Mouse (Mus musculus): ENCODE measurements around the gene Maml3. TPM values are rescaled to one million over a fixed set of nuclear protein-coding genes. Genes with fewer than 3 reads are reported as not detected.

Maml3 gene
- polyA plus RNA-seq, 1 experiment from 2014 or later: 6.5 TPM

DNA sequence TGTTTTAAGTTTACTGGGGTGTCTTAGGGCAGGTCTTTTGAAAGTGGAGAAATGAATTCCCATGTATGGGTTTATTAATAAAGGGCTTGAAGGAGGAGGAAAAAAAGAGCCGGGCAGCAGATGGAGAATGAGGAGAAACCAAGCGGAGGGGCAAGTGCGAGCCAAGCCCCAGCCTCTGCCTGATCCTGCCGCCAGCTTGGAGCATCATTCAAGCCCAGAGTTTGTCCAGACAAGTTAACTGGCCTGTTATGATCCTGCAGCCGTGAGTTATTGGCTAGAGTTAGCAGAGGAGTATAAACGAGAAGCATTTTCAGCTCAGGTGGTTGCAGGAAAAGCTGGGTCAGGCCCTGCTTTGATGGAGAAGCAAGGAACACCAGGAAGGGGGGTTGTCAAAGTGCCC lies 418.6 kb downstream of the Maml3 start:
- Histone ChIP-seq H3K9me3 (ENCODE audit: control insufficient read depth, low read length) (no peaks in the 10 kb centered on the region), H3K27me3 (replicated peaks; ENCODE audit: control insufficient read depth, insufficient read depth, low read length) (no peaks in the 10 kb centered on the region), H3K27ac (ENCODE audit: low read depth) (no peak overlapping the region), H3K36me3 (ENCODE audit: control insufficient read depth, insufficient read depth, low read length) (peaks cover 27% of the 10 kb centered on the region), H3K4me3 (ENCODE audit: low read depth, low read length) (no peak overlapping the region), H3K4me2 (ENCODE audit: low read length) (no peak overlapping the region), H3K9ac (ENCODE audit: low read length) (no peak overlapping the region), H3K4me1 (replicated peaks; ENCODE audit: control insufficient read depth, insufficient read depth, low read length) (no peaks in the 10 kb centered on the region)
- WGBS: 60% methylated on average over 6 of the region's 6 CpGs
- no peak for ATAC-seq (replicated peaks; ENCODE audit: low FRiP score, low TSS enrichment, low read depth)
- no peak for DNase-seq (ENCODE audit: low spot score)

DNA sequence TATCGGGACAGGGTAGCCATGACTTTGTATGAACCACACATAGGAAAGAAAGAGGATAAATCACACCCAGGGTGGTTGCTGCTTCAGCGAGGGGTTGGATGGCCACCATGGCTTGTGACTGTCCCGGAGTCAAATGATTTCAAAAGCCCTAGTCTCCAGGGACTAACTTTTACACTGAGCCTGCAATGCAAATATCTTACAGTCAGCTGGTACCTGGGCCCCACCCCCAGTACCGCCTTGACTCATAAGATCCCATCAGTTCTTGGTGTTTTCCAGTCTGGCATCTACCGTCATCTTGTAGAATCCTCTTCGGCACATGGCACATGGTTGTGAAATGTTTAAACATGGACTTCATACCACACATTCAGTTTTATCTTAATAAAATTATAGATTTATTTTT lies 419.3 kb downstream of the Maml3 start:
- H3K4me2 ChIP-seq (ENCODE audit: low read length): no peak overlapping the region
- no peak for ATAC-seq (replicated peaks; ENCODE audit: low FRiP score, low TSS enrichment, low read depth)
- H3K27ac ChIP-seq (ENCODE audit: low read depth): no peak overlapping the region
- WGBS: 92% methylated on average over 6 of the region's 6 CpGs
- H3K27me3 ChIP-seq (replicated peaks; ENCODE audit: control insufficient read depth, insufficient read depth, low read length): no peaks in the 10 kb centered on the region
- H3K9ac ChIP-seq (ENCODE audit: low read length): no peak overlapping the region
- H3K9me3 ChIP-seq (ENCODE audit: control insufficient read depth, low read length): no peaks in the 10 kb centered on the region
- DNase-seq (ENCODE audit: low spot score): no peak
- no peak overlapping the region for H3K4me3 ChIP-seq (ENCODE audit: low read depth, low read length)
- no peaks in the 10 kb centered on the region for H3K4me1 ChIP-seq (replicated peaks; ENCODE audit: control insufficient read depth, insufficient read depth, low read length)
- peaks cover 20% of the 10 kb centered on the region for H3K36me3 ChIP-seq (ENCODE audit: control insufficient read depth, insufficient read depth, low read length)

DNA sequence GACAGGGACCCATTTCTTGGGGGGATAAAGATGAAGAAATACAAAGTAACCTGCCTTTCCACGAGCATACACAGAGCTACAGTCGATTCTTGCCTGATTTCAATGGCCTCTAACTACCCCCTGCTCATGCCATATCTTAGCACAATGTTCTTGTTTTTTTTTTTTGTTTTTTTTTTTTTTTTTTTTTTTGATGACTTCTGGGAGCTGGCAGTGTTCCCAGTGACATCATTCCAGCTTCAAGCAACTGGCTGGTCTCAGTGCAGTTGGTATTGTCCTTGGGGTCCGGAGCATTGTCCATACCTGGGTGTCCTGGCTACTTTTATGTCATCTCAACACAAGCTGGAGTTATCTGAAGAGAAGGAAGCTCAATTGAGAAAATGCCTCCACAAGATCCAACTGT lies 429.9 kb downstream of the Maml3 start:
- Histone ChIP-seq H3K4me3 (ENCODE audit: low read depth, low read length) (no peak overlapping the region), H3K36me3 (ENCODE audit: control insufficient read depth, insufficient read depth, low read length) (no peaks in the 10 kb centered on the region), H3K27ac (ENCODE audit: low read depth) (no peak overlapping the region), H3K27me3 (replicated peaks; ENCODE audit: control insufficient read depth, insufficient read depth, low read length) (no peaks in the 10 kb centered on the region), H3K9ac (ENCODE audit: low read length) (no peak overlapping the region), H3K4me2 (ENCODE audit: low read length) (no peak overlapping the region), H3K9me3 (ENCODE audit: control insufficient read depth, low read length) (no peaks in the 10 kb centered on the region), H3K4me1 (replicated peaks; ENCODE audit: control insufficient read depth, insufficient read depth, low read length) (no peaks in the 10 kb centered on the region)
- DNase-seq (ENCODE audit: low spot score) (no peak), ATAC-seq (replicated peaks; ENCODE audit: low FRiP score, low TSS enrichment, low read depth) (no peak)
- 86% methylated on average over 3 of the region's 3 CpGs for WGBS

DNA sequence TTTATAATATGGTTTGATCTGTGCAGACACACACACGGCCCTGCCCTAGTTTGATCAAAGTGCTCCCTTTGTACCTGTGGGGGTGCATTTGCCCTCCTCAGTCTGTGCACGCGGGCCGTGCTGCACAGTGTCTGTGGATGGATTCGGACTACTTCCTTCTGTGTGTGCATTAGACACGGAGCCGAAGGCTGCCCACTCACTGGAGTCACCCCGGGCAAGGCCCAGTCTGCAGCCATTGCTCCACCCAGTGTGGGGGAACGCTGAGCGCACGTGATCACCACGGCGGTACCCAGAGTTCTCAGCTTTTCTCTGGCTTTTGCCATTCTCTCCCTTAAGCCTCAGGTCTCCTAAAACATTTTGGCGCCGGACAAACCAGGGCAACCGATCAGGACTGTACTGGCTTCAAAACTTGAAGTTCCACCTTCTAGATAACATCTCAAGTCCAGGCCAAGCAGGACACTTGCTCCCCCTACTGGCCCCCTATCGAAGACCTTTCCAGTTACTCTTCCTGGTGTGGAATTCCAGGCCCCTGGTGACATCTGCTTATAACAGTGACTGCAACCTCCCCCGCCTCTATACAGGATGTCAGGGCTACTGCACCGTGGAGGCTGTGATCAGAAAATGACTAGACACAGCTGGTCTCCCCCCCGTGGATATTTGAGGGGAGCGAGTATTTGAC lies 431.3 kb downstream of the Maml3 start:
- 0 out of 2 replicates have a peak, but pooled peaks cover 2% of the 10 kb centered on the region for H3K4me1 ChIP-seq (replicated peaks; ENCODE audit: control insufficient read depth, insufficient read depth, low read length)
- no peaks in the 10 kb centered on the region for H3K27me3 ChIP-seq (replicated peaks; ENCODE audit: control insufficient read depth, insufficient read depth, low read length)
- ATAC-seq (replicated peaks; ENCODE audit: low FRiP score, low TSS enrichment, low read depth): peak; percentile 75
- WGBS: 62% methylated on average over 21 of the region's 21 CpGs
- H3K27ac ChIP-seq (ENCODE audit: low read depth): no peak overlapping the region
- H3K4me2 ChIP-seq (ENCODE audit: low read length): no peak overlapping the region
- H3K9me3 ChIP-seq (ENCODE audit: control insufficient read depth, low read length): no peaks in the 10 kb centered on the region
- H3K9ac ChIP-seq (ENCODE audit: low read length): no peak overlapping the region
- DNase-seq (ENCODE audit: low spot score): peak; percentile 77
- no peak overlapping the region for H3K4me3 ChIP-seq (ENCODE audit: low read depth, low read length)
- no peaks in the 10 kb centered on the region for H3K36me3 ChIP-seq (ENCODE audit: control insufficient read depth, insufficient read depth, low read length)

DNA sequence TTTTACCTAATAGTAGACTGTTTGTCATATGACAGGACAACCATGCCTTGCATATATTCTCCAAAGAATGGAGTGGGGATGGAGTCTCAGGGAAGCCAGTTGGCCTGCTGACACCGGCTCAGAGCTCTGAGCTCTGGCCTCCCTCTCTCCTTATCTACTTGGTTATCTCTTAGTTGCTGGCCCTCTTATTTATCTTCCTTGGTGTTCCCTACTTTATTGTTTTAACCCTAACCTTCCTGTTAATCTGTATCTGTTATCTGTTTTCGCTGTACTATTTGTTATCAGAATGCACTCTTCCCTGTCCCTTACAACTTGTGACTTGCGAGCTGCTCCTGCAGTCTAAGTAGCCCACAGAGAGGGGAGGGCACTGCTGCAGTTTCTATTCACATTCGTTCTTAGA lies 432.2 kb downstream of the Maml3 start:
- Histone ChIP-seq H3K9me3 (ENCODE audit: control insufficient read depth, low read length) (no peaks in the 10 kb centered on the region), H3K36me3 (ENCODE audit: control insufficient read depth, insufficient read depth, low read length) (no peaks in the 10 kb centered on the region), H3K27me3 (replicated peaks; ENCODE audit: control insufficient read depth, insufficient read depth, low read length) (no peaks in the 10 kb centered on the region), H3K9ac (ENCODE audit: low read length) (no peak overlapping the region), H3K4me3 (ENCODE audit: low read depth, low read length) (no peak overlapping the region), H3K27ac (ENCODE audit: low read depth) (no peak overlapping the region), H3K4me1 (replicated peaks; ENCODE audit: control insufficient read depth, insufficient read depth, low read length) (0 out of 2 replicates have a peak, but pooled peaks cover 3% of the 10 kb centered on the region), H3K4me2 (ENCODE audit: low read length) (no peak overlapping the region)
- ATAC-seq (replicated peaks; ENCODE audit: low FRiP score, low TSS enrichment, low read depth): no peak
- no peak for DNase-seq (ENCODE audit: low spot score)
- WGBS: 54% methylated on average over 4 of the region's 4 CpGs

DNA sequence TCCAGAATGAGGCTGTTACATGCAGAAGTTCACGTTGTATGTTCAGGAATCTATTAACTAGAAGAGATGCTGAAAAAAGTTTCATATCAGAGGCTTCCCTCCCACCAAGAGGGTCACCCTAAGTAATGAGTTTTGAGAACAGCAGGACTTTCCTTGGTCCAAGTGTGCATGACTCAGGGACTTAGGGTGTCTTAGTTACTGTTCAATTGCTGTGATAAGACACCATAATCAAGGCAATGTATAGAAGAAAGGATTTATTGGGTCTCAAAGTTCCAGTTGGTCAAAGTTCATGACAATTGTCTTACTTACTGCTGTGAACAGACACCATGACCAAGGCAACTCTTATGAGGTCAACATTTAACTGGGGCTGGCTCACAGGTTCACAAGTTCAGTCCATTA lies 433.8 kb downstream of the Maml3 start:
- no peak for ATAC-seq (replicated peaks; ENCODE audit: low FRiP score, low TSS enrichment, low read depth)

DNA sequence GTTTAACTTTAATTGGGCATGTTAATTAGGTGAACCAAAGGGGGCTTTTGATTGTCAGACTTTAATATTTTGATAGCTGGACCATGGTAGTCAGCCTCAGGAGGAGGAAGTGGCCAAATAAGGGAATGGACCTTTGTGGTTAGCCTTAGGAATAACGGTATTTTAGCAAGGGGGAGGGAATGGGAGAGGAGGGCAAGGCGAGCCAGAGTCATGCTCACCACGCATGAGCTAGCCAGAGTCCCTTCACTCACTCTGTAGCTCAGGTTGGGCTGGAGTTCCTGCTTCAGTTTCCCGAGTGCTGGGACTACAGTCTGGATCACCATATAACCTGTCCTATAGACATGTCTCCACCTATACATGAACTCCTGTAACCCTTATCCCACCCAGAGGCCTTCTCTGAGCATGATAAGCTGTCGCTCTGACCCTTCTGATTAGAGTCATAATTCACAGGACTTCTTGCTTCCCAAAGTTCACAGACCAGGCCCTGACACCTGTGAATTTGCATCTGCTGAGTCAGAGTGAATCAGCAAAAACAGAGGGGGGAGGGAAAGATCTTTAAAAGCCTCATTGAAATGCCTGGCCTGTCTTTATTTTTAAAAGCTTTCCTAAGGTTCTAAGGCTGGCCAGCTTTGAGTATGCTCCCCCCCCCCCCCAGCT lies 434.3 kb downstream of the Maml3 start:
- Histone ChIP-seq H3K36me3 (ENCODE audit: control insufficient read depth, insufficient read depth, low read length) (no peaks in the 10 kb centered on the region), H3K4me1 (replicated peaks; ENCODE audit: control insufficient read depth, insufficient read depth, low read length) (0 out of 2 replicates have a peak, but pooled peaks cover 3% of the 10 kb centered on the region), H3K4me2 (ENCODE audit: low read length) (no peak overlapping the region), H3K27me3 (replicated peaks; ENCODE audit: control insufficient read depth, insufficient read depth, low read length) (no peaks in the 10 kb centered on the region), H3K9ac (ENCODE audit: low read length) (no peak overlapping the region), H3K9me3 (ENCODE audit: control insufficient read depth, low read length) (no peaks in the 10 kb centered on the region), H3K27ac (ENCODE audit: low read depth) (no peak overlapping the region), H3K4me3 (ENCODE audit: low read depth, low read length) (no peak overlapping the region)
- WGBS: 79% methylated on average over 5 of the region's 5 CpGs
- DNase-seq (ENCODE audit: low spot score) (no peak), ATAC-seq (replicated peaks; ENCODE audit: low FRiP score, low TSS enrichment, low read depth) (no peak)

More for the DNA sequence above, 433.8 kb downstream of the Maml3 start:
- no peak overlapping the region for H3K4me3 ChIP-seq (ENCODE audit: low read depth, low read length)
- 88% methylated on average over 1 of the region's 1 CpGs for WGBS
- H3K4me1 ChIP-seq (replicated peaks; ENCODE audit: control insufficient read depth, insufficient read depth, low read length): 0 out of 2 replicates have a peak, but pooled peaks cover 3% of the 10 kb centered on the region
- DNase-seq (ENCODE audit: low spot score): no peak
- no peaks in the 10 kb centered on the region for H3K9me3 ChIP-seq (ENCODE audit: control insufficient read depth, low read length)
- H3K9ac ChIP-seq (ENCODE audit: low read length): no peak overlapping the region
- no peak overlapping the region for H3K27ac ChIP-seq (ENCODE audit: low read depth)
- H3K4me2 ChIP-seq (ENCODE audit: low read length): no peak overlapping the region
- H3K36me3 ChIP-seq (ENCODE audit: control insufficient read depth, insufficient read depth, low read length): no peaks in the 10 kb centered on the region
- no peaks in the 10 kb centered on the region for H3K27me3 ChIP-seq (replicated peaks; ENCODE audit: control insufficient read depth, insufficient read depth, low read length)

DNA sequence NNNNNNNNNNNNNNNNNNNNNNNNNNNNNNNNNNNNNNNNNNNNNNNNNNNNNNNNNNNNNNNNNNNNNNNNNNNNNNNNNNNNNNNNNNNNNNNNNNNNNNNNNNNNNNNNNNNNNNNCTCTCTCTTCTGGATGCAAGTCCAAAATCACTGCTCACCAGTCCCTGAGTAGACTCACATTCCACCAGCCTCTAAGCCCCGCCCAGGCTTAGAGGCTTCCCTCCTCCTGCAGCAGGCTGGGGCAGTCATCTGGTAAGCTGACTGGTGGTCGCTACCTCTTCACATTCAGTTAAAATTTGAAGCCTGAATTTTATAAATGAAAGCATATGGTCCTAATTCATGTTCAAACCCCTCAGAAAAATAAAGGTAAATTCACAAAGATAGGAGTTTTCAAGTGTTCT lies 436.3 kb downstream of the Maml3 start:
- no peak overlapping the region for H3K4me3 ChIP-seq (ENCODE audit: low read depth, low read length)
- ATAC-seq (replicated peaks; ENCODE audit: low FRiP score, low TSS enrichment, low read depth): no peak
- H3K27ac ChIP-seq (ENCODE audit: low read depth): no peak overlapping the region
- 47% methylated on average over 2 of the region's 2 CpGs for WGBS
- H3K36me3 ChIP-seq (ENCODE audit: control insufficient read depth, insufficient read depth, low read length): no peaks in the 10 kb centered on the region
- H3K4me1 ChIP-seq (replicated peaks; ENCODE audit: control insufficient read depth, insufficient read depth, low read length): 0 out of 2 replicates have a peak, but pooled peaks cover 3% of the 10 kb centered on the region
- no peak overlapping the region for H3K9ac ChIP-seq (ENCODE audit: low read length)
- no peaks in the 10 kb centered on the region for H3K27me3 ChIP-seq (replicated peaks; ENCODE audit: control insufficient read depth, insufficient read depth, low read length)
- H3K4me2 ChIP-seq (ENCODE audit: low read length): no peak overlapping the region
- no peaks in the 10 kb centered on the region for H3K9me3 ChIP-seq (ENCODE audit: control insufficient read depth, low read length)
- no peak for DNase-seq (ENCODE audit: low spot score)

DNA sequence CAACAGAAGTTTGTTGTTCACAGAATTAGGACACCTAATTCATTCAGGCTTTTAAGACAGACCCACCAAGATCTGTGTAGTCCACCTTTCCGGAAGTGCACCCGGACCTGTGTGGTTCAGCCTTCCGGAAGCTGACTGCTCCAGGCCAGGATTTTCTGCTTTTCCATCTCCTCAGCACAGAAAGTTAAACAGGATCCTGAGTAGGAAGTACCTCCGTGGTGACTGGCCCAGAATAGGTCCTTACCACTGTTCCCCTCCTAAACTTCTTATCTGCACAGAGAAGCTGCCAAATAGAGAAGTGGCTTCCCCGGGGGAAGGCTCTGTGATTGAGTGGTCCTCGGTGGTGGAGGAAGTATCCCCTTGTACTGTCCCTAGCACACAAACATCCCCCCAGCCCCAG lies 442.3 kb downstream of the Maml3 start:
- Histone ChIP-seq H3K4me2 (ENCODE audit: low read length) (no peak overlapping the region), H3K27ac (ENCODE audit: low read depth) (no peak overlapping the region), H3K4me1 (replicated peaks; ENCODE audit: control insufficient read depth, insufficient read depth, low read length) (peaks cover 11% of the 10 kb centered on the region), H3K27me3 (replicated peaks; ENCODE audit: control insufficient read depth, insufficient read depth, low read length) (no peaks in the 10 kb centered on the region), H3K4me3 (ENCODE audit: low read depth, low read length) (no peak overlapping the region), H3K9me3 (ENCODE audit: control insufficient read depth, low read length) (no peaks in the 10 kb centered on the region), H3K9ac (ENCODE audit: low read length) (no peak overlapping the region), H3K36me3 (ENCODE audit: control insufficient read depth, insufficient read depth, low read length) (no peaks in the 10 kb centered on the region)
- WGBS: 52% methylated on average over 6 of the region's 6 CpGs
- ATAC-seq (replicated peaks; ENCODE audit: low FRiP score, low TSS enrichment, low read depth) (no peak), DNase-seq (ENCODE audit: low spot score) (no peak)

All from intestine, embryonic 14.5 days (tissue).